Mouse (Mus musculus) liver, postnatal 0 days (tissue): ENCODE data around the gene Mogat2.

Experiments used
- CTCF ChIP-seq: sonication (generic); IDR thresholded peaks from 2 replicates; pipeline ENCODE4 v1.5.1; 2016; ENCODE audit warnings: antibody characterized with exemption, low read depth
- EP300 ChIP-seq: IDR thresholded peaks from 2 replicates; pipeline ENCODE4 v1.6.1; 2016; ENCODE audit warnings: antibody characterized with exemption, low read depth, mild to moderate bottlenecking

GRCm38 (mm10) chr7:99170519-99170918 is 67.9 kb downstream of the Mogat2 start:
- TF ChIP-seq CTCF (no peak), EP300 (no peak)
